Mouse (Mus musculus) kidney, adult 9 months (tissue): ENCODE data around the gene Yod1.
A peak's percentile ranks its signal among the peaks of the same experiment; 100 is the strongest.

ENCODE experiments used
- DNase-seq: peaks from one replicate; pipeline ENCODE4 v3.0.0; 2022

The Yod1 gene

DNA sequence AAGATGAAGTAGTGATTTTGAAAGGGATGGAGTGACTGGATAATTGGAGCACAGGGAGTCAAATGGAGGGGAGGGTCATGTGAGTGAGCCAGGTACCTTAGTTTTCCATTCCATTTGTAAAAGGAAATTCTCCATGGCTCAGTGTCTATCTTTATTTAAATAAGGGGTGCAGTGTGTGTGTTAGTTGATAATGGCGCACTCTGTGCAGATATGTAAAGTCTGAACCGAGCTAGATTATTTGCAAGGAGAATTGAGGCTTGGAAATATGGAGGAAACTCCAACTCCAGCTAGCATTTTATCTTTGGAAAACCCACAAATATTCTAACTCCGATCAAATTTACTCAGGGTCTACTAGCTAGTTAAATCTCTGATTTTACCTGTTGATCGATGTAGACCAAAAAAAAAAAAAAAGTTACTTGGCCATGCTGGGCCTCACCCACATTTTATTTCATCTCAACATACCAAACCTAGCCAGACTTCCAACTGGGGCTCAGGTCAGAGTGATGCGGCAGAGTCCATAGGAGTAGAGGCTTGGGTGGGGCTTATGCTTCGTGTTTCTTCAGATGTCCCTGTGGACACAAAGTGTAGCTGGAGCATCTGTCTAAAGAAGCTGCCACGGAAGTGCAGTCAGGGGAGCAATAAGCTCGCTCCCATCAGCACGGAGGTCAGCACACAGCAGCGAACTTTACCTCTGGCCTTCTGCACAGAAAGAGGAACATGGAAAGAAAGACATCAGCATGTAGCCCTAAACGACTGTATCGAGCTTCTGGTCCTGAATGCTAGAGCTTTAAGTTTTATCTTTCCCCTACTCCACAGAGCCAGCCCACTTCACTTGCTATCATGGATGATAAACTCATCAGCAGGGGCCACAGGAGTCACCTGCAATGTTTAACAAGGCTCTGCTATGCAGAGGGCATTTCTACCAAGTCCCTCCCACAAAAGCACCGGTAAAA lies 15.9 kb downstream of the Yod1 start:
- no peak for DNase-seq

DNA sequence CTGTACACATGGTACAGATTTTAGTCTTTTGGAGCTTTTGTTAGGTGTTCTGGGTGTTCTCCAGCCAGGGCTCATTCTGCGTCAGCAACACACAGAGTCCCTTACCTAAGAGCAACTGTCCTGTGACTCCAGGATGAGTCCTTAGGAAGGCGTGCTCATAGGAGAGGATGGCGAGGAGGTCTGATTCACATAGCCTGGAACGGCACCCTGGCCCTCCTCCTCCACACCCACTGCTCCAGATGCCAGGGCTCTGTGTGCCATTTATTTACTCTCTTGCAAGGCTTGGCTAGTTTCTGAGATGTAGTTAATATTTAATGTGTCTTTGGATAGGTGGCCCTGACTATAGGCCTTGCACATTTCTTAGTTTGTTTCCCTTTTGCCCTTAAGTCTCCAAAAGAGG lies 16.5 kb downstream of the Yod1 start:
- peak; percentile 88 for DNase-seq

GRCm38 (mm10) chr1:130734452-130734851 lies 17.3 kb downstream of the Yod1 start:
- DNase-seq = peak; percentile 42

DNA sequence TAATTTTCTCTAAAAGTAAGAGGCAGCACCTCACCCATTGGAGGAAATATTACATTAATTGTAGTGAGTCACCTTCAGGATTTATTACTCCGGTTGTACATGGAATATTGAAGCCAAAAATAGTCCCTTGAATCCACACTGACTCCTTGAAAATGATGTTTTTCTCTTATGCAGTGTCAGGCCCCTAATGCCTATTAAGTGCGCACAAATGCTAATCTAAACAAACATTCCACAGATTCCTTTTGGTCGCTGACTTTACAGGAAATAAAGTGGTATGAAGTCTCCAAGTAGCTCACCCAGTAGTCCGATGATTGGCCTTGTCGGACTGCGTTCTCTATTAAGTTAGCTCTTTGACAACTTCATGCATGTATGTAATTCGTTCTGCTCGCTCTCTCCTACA lies 17.7 kb downstream of the Yod1 start:
- peak; percentile 33 for DNase-seq

DNA sequence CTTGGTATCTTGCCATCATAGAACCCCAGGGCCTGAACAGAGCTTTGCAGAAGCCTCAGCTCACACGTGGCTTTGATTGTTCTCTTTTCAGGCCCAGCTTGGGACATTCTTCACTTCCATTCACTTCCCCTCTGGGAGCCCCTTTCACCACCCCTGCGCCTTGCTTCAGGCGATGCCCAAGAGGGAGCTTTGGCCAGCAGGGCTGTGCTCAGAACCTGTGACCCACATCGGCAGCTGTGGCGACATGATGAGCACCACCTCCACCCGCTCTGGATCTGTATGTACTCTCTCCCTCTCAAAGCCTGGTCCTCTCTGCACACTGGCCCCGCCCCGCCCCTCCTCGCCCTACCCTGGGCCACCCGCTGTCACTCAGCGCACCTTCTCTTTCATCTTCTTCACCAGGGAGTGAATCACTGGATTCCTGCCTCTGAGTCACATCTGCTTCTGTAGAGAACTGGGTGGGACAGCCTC lies 20.3 kb downstream of the Yod1 start:
- no peak for DNase-seq

GRCm38 (mm10) chr1:130737916-130738315 lies 20.8 kb downstream of the Yod1 start:
- no peak for DNase-seq

GRCm38 (mm10) chr1:130738551-130739106 lies 21.5 kb downstream of the Yod1 start:
- no peak for DNase-seq

GRCm38 (mm10) chr1:130739636-130740035 lies 22.5 kb downstream of the Yod1 start:
- DNase-seq = no peak

- no peak for DNase-seq
Observed at GRCm38 (mm10) chr1:130740227-130740648, 23.1 kb downstream of the Yod1 start.

DNA sequence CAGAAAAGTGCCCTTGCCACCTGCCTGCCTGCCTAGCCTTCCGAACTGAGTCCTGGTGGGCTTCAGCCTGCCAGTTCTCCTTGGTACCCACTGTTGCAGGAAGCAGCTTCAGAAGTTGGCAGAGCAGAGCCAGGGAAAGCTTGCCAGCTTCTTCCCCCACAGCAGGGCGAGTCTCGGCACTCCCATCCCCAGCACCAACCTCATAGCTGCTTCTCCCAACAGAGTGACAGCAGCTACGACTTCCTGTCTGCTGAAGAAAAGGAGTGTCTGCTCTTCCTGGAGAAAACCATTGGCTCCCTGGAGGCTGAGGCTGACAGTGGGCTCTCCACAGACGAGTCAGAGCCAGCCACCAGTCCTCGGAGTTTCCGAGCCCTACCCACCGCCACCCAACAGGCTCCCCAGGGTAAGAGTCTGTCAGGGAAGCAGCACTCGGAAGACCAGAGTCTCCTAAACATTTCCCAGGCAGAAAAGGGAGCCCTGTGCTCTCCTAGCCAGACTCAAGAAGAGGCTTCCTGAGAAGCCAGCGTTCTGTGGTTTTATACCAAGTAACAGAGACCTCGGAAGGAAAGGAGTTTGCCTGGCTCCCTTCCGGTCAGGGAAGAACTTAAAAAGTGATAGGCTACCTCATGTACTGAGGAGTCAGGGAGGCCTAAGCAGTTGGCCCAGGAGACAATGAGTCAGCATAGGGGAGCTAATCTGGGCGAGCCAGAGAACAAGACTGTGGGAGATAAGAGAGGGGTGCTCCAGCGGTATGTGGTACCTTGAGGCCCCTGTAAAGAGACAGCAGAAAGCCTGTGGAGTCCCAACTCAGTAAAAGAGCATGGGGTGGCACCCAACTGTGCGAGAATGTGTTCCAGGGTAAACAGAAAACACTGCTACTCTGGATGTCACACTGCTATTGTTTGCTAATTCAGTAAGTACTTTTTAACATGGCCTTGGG lies 23.9 kb downstream of the Yod1 start:
- no peak for DNase-seq

- no peak for DNase-seq
Observed at GRCm38 (mm10) chr1:130742201-130742600, 25.1 kb downstream of the Yod1 start.

DNA sequence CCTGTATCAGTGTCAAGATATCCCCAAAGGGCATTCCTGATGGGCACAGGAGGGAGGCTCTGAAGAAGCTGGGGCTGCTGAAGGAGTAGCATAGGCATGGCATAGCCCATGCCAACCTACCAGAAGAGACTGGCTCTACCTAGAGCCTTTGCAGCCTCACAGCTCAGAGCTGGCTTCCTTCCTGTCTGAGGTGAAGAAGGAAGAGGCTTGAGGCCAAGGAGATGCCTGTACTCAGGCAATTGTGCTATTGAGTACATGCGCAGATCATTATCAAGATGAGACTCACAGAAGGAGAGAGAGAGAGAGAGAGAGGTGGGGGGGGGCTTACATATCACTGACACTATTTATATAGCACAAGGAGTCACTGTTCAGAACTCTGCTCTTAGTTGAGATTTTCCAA lies 26.6 kb downstream of the Yod1 start:
- no peak for DNase-seq

DNA sequence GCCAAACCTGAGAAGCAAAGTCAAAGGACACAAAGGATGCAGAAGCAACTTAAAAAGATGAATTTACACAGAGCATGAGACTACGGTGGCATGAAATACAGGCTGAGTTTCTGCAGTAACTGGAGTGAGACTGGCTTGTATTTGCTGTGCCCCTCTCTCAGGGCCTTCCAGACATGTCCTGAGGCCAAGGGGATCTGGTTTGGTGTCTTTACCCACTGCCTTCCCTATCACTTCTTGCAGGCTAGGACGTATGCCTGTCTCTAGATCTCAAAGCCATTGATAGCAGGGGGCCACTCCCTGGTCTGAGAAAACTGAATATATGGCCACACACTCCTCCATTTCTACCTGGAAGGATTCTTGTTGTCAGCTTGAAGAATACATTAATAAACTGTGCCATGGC lies 27.1 kb downstream of the Yod1 start:
- DNase-seq = no peak

- no peak for DNase-seq
Observed at GRCm38 (mm10) chr1:130744961-130745360, 27.8 kb downstream of the Yod1 start.

- DNase-seq = no peak
Observed at GRCm38 (mm10) chr1:130745591-130745990, 28.5 kb downstream of the Yod1 start.

DNA sequence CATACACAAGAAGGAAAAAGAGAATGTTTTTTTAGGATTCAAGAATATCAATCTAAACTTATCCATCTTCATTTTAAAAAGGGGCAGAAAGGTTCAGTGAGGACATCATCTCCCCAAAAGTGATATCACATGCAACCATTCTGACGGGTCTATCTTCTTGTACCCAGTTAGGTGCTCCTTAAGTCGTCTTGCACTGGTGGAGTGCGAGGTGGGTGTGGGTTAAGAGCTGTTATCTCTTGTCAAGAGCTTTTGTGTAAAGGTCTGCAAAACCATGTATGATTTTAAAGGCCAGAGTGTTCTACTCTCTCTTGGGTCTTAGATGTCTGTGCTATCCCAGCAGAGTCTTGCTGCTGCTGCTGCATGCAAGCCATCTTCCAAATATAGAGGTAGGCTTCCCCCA lies 29.7 kb downstream of the Yod1 start:
- no peak for DNase-seq

GRCm38 (mm10) chr1:130759689-130760088 lies 42.6 kb downstream of the Yod1 start:
- no peak for DNase-seq

DNA sequence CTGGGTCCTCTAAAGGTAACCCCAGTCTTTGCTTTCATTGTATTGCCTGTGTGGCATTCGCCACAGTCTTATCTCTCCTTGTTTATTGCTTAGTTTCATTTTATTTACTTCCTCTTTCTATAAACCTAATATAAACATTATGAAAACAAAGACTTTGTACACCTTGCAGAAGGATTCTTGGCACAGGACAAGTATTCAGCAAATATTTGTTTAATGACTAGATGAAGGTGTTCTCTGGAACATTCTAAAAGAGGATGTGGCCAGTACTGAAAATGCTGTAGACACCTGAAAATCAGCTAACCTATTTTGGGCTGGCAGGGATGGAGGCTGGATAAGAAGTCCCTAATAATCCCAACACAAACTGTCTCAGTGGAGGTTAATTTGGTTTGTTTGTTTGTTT lies 44.5 kb downstream of the Yod1 start:
- DNase-seq = no peak

DNA sequence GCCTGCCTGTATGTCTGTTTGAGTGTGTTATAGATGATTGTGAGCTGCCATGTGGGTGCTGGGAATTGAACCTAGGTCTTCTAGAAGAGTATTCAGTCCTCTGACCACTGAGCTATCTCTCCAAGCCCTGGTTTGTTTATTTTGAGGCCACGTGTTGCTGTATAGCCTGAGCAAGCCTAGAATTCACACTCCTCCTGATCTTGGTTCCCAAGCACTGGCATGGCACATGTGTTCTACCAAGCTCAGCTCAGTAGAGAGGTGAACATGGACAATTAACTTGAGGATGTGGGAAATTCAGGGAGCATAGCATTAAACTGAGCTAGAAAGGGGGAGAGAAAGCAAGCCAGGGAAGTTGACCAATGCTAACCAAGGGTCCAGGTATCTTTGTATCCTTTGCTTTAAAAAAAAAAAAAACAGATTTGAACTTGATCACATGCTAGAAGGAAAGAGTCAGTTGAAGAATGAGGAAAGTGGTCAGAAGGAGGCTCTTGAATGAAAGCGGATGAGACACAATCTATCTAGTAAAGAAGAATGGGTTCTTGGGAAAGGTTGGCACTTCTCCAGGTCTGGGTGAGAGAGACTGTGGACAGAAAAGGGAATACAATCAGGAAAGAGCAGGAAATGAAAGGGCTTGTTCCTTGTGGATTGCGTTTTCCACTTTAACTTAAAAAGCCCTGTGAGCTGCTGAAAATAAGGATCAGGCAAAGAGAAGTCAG lies 45.1 kb downstream of the Yod1 start:
- DNase-seq = no peak

DNA sequence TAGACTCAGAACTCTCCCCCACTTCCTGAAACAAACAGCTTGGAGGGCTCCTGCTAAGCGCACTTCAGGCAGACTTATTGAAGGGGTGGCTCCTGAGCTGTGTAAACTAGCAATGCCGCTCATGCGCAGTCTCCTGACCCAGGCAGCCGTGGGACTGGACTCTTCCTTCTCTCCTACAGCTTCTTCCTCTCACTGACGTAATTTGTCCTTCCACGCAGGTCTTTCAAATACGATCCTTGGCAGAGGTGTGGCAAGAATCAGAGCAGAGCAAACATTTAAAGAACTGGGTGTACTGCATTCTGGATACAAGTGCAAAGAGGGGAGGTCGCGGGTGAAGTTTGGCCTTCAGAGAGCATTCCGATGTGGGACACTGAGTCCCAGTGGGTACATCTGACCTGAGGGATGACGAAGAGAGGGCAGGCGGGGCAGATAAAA lies 46.9 kb downstream of the Yod1 start:
- no peak for DNase-seq

DNA sequence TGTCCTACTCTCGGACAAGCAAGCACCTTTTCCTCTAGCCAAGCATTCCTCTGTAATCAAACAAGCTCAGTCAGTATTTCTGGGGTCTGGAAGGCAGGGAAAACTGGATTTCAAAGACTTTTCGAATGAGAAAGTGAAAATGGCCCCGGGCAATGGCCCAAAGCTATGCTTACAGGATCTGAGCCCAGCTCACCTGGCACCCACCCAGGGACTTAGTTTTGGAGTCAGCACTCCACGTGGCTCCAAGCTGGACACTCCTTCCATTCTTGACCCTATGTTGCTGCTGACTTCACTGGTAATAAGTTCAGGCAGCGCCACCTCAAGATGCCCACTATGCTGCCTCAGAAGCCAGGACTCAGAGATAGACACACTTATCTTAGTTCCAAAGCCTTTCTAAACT lies 49.9 kb downstream of the Yod1 start:
- no peak for DNase-seq

DNA sequence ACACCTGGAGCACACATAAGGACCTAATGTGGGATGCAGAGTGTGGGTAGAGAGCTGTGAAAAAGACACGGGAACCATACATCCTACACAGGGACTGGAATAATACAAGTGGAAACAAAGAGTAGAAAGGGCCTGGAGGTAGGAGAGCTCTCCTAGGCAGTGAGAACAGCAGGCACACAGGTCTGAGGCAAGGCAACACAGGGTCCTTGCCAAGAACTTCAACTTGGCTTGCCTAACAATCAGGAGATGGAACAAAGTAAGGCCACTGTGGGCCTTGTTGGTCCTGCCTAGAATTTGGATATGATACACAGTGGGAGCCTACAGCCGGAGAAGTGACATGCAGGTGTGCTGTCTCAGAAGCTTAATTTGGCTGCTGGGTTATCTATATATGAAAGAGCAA lies 52.8 kb downstream of the Yod1 start:
- no peak for DNase-seq

GRCm38 (mm10) chr1:130770487-130770886 lies 53.4 kb downstream of the Yod1 start:
- no peak for DNase-seq
